Mouse (Mus musculus): Measurements from ENCODE around the gene Mfsd4b4.
"Not testable (repeated sequence)": the region's sequence is repeated elsewhere in the genome, so short reads cannot be mapped to it uniquely, and the experiment has no call there.

DNA sequence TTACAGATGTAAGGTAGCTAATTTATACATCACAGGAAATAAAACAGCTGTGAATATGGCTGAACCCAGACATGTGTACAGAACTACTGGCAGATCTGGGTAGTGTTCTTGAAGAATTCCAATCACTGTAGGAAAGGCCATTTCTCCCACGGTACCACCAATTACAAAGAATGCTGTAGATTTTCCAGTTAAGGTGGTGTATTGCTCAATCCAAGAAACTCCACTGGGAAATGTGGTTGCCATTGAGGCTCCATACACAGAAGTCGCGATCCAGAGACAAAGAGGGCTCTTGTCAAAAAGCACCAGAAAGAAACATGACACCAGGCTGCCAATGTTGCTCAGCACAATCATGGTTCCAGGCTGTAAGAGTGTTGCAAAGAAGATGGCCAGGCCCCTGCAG, 48.2 kb upstream of the Mfsd4b4 start:
- not testable (repeated sequence) for TF ChIP-seq MAFK (IDR thresholded peaks at IDR 0.05; ENCODE audit: insufficient read depth, low read depth, low read length); HCFC1 (IDR thresholded peaks at IDR 0.05; ENCODE audit: borderline replicate concordance, insufficient read depth, low read length); ZNF384 (IDR thresholded peaks at IDR 0.05; ENCODE audit: low read depth, low read length); ZC3H11A (IDR thresholded peaks at IDR 0.05; ENCODE audit: borderline replicate concordance, low read depth, low read length); CHD2 (IDR thresholded peaks at IDR 0.05; ENCODE audit: low read depth, low read length)

Measured in ES-E14 (cell line).